Mouse (Mus musculus): ENCODE results near the gene Gm7694. TPM values are rescaled to one million over a fixed set of nuclear protein-coding genes. Genes with fewer than 3 reads are reported as not detected.

Gm7694 gene
- polyA plus RNA-seq, 1 experiment from 2014 or later = 4.3 TPM

DNA sequence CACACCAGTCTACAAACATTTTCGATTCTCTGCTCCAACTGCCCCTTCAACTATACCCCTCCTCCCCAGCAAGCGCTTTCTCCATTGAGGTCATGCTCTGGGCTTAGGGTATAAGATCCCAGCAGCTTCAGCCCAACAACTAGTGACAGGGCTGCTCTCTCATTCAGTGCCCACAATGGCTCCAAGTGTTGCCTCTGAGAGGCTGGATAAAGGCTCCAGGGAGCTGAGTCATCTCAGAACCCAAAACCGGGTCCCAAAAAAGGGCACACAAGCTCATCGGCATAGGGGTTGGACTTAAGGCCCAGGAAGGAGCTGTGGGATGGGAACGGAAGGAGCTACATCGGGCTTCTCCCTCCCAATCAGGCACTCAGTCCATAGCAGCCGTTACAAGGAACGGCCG lies 4.4 kb downstream of the Gm7694 start:
- ATAC-seq (replicated peaks; ENCODE audit: low FRiP score, low TSS enrichment, low read depth) (no peak), DNase-seq (ENCODE audit: low spot score) (no peak)
- H3K9ac ChIP-seq (ENCODE audit: low read length) = no peak overlapping the region
- H3K9me3 ChIP-seq (ENCODE audit: control insufficient read depth, low read length) = no peaks in the 10 kb centered on the region
- 92% methylated on average over 9 of the region's 9 CpGs for WGBS
- no peak overlapping the region for H3K27ac ChIP-seq (ENCODE audit: low read depth)
- H3K4me2 ChIP-seq (ENCODE audit: low read length) = no peak overlapping the region
- H3K4me1 ChIP-seq (replicated peaks; ENCODE audit: control insufficient read depth, insufficient read depth, low read length) = no peaks in the 10 kb centered on the region
- H3K4me3 ChIP-seq (ENCODE audit: low read depth, low read length) = no peak overlapping the region
- H3K27me3 ChIP-seq (replicated peaks; ENCODE audit: control insufficient read depth, insufficient read depth, low read length) = no peaks in the 10 kb centered on the region
- H3K36me3 ChIP-seq (ENCODE audit: control insufficient read depth, insufficient read depth, low read length) = no peaks in the 10 kb centered on the region

DNA sequence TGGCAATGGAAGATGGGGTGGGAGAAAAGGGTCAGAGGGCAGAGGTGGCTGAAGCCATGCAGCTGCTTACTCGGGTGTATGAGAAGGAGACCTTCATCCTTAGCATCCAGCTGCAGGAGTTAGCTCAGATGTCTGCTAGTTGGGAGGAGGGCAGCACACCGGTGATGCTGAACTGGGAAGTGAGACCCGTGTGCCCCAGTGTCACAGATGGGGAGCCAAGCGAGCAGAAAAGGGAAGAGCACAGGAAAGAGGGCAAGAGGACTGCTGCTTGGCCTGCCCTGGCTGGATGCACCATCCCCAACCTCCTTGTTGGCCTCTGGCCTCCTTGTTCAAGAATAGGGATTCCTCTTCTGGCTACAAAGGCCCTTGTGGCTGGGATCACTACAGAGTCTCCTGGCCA lies 6.6 kb downstream of the Gm7694 start:
- DNase-seq (ENCODE audit: low spot score) (no peak), ATAC-seq (replicated peaks; ENCODE audit: low FRiP score, low TSS enrichment, low read depth) (no peak)
- Histone ChIP-seq H3K4me2 (ENCODE audit: low read length) (no peak overlapping the region), H3K27me3 (replicated peaks; ENCODE audit: control insufficient read depth, insufficient read depth, low read length) (no peaks in the 10 kb centered on the region), H3K9me3 (ENCODE audit: control insufficient read depth, low read length) (no peaks in the 10 kb centered on the region), H3K36me3 (ENCODE audit: control insufficient read depth, insufficient read depth, low read length) (no peaks in the 10 kb centered on the region), H3K9ac (ENCODE audit: low read length) (no peak overlapping the region), H3K4me1 (replicated peaks; ENCODE audit: control insufficient read depth, insufficient read depth, low read length) (no peaks in the 10 kb centered on the region), H3K4me3 (ENCODE audit: low read depth, low read length) (no peak overlapping the region), H3K27ac (ENCODE audit: low read depth) (no peak overlapping the region)
- 73% methylated on average over 4 of the region's 4 CpGs for WGBS

DNA sequence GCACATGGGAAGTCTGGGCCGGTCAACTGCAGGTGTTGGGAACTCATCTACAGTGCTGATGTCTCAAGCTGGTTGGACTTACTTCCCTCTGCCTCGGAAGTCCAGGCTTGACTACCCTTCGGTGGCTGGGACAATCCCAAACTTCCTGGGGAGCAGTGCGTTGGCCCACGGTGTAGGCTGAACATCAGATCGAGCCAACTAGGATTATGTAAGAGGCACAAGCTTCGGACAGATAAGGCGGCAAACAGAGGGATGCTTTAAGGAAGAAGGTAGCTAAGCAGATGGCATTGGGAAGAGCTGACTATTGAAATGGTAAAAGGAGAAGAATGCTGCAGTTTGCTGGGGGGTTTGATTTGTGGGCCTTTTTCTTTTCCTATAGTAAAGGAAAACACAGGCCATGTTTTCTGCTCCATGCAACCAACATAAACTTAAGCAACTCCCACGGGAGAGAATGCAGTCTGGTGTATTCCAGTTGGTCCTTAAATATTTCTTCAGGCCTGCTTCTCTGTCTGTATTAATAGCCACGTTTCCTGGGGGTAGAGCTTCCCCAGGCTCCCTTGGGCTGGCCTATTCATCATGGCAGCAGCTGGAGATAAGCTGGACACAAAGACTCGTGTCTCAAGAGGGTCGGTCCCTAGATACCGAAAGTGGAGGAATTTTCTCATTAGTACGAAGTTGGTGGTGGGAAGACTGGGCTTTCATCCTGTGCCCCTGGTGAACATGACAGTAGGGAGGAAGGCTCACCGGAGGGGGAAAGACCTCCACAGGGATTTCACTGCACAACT lies 11.2 kb downstream of the Gm7694 start:
- Histone ChIP-seq H3K4me2 (ENCODE audit: low read length) (no peak overlapping the region), H3K9ac (ENCODE audit: low read length) (no peak overlapping the region), H3K27ac (ENCODE audit: low read depth) (no peak overlapping the region), H3K9me3 (ENCODE audit: control insufficient read depth, low read length) (no peaks in the 10 kb centered on the region), H3K36me3 (ENCODE audit: control insufficient read depth, insufficient read depth, low read length) (no peaks in the 10 kb centered on the region), H3K27me3 (replicated peaks; ENCODE audit: control insufficient read depth, insufficient read depth, low read length) (no peaks in the 10 kb centered on the region), H3K4me3 (ENCODE audit: low read depth, low read length) (no peak overlapping the region), H3K4me1 (replicated peaks; ENCODE audit: control insufficient read depth, insufficient read depth, low read length) (no peaks in the 10 kb centered on the region)
- ATAC-seq (replicated peaks; ENCODE audit: low FRiP score, low TSS enrichment, low read depth) = no peak
- WGBS = 65% methylated on average over 15 of the region's 15 CpGs
- no peak for DNase-seq (ENCODE audit: low spot score)

DNA sequence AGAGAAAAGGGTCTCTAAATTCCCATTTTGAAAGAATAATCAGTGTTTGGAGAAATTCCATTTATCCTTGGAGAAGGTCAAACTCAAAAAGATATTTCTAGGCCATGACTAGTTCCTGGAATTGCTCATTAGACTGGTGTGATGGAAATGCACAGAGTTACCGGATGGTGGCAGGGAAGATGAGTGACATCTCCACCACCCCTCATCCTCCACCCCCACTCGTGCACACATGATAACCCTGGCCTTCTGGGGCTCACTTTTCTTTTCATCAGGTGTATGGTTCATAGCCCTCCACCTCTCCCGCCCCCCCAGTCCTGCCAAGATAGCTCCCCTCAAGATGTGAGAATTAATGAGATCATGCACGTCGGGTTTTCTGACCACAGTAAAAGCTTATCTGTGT lies 12.9 kb downstream of the Gm7694 start:
- no peaks in the 10 kb centered on the region for H3K27me3 ChIP-seq (replicated peaks; ENCODE audit: control insufficient read depth, insufficient read depth, low read length)
- H3K9me3 ChIP-seq (ENCODE audit: control insufficient read depth, low read length) = no peaks in the 10 kb centered on the region
- no peaks in the 10 kb centered on the region for H3K4me1 ChIP-seq (replicated peaks; ENCODE audit: control insufficient read depth, insufficient read depth, low read length)
- H3K36me3 ChIP-seq (ENCODE audit: control insufficient read depth, insufficient read depth, low read length) = no peaks in the 10 kb centered on the region
- DNase-seq (ENCODE audit: low spot score) (no peak), ATAC-seq (replicated peaks; ENCODE audit: low FRiP score, low TSS enrichment, low read depth) (no peak)
- no peak overlapping the region for H3K27ac ChIP-seq (ENCODE audit: low read depth)
- WGBS = 74% methylated on average over 5 of the region's 5 CpGs
- H3K9ac ChIP-seq (ENCODE audit: low read length) = no peak overlapping the region
- no peak overlapping the region for H3K4me2 ChIP-seq (ENCODE audit: low read length)
- H3K4me3 ChIP-seq (ENCODE audit: low read depth, low read length) = no peak overlapping the region

DNA sequence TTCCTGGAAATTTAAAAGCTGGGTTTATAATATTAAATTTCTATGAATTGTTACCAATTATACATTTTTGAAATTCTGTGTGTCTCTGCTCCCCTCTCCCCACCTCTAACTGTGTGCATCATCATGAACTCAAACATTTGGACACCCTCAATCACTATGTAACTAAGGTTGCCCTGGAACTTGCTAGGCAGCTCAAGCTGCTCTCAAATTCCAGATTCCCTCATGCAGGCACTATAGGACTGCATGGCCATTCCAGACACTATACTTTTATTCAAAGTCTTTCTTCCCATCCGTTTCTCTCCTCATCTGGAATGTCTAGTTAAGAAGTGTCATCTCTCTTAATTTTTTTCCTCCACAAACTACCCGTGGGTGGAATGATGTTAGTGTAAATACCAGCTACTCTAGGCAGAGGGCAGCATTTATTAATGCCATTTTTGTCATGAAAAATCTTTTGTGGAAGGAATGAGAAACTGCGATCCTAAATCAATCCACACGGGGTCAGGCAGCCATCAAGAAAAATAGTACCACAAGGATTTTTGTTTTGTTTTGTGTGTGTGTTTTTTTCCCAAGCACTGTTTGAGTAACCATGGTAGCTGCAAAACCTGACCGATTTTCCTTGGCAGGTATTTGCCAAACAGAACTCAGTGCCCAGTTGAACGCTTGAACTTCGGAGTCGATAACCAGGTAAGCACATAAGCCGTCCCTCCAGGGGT lies 13.7 kb downstream of the Gm7694 start:
- Histone ChIP-seq H3K9me3 (ENCODE audit: control insufficient read depth, low read length) (no peaks in the 10 kb centered on the region), H3K9ac (ENCODE audit: low read length) (no peak overlapping the region), H3K4me1 (replicated peaks; ENCODE audit: control insufficient read depth, insufficient read depth, low read length) (no peaks in the 10 kb centered on the region), H3K27me3 (replicated peaks; ENCODE audit: control insufficient read depth, insufficient read depth, low read length) (no peaks in the 10 kb centered on the region), H3K4me2 (ENCODE audit: low read length) (no peak overlapping the region; the same call in 1 of the 2 replicates), H3K27ac (ENCODE audit: low read depth) (no peak overlapping the region), H3K36me3 (ENCODE audit: control insufficient read depth, insufficient read depth, low read length) (no peaks in the 10 kb centered on the region), H3K4me3 (ENCODE audit: low read depth, low read length) (no peak overlapping the region)
- 38% methylated on average over 9 of the region's 9 CpGs for WGBS
- no peak for ATAC-seq (replicated peaks; ENCODE audit: low FRiP score, low TSS enrichment, low read depth)
- peak; percentile 62 for DNase-seq (ENCODE audit: low spot score)

DNA sequence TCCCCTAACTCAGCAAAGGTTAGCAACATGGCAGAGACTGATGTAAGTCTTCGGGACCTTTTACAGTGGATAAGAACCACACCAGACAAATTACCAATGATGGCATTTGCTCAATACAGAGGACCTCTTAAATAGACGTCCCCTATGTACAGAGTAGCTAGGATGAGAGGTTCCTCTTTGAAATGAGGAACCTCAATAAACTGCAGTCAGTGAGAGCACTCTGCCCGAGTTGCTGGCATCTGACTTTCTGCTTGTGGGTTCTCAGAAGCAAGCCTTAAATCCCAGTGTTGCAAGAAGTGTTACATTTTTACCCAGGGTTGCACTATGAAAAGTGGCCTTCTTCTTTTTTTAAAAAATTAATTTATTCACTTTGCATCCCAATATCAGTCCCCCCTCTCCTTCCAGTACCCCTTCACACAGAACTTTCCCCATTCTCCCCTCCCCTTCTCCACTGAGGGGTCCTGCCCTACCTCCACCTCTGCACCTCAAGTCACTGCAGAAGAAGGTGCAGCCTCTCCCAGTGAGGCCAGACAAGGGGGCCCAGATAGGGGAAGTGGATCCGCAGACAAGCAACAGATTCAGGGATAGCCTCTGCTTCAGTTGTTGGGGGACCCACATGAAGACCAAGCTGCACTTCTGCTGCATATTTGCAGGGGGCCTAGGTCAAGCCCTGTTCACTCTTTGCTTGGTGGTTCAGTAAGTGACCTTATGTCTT lies 23.6 kb downstream of the Gm7694 start:
- Histone ChIP-seq H3K9me3 (ENCODE audit: control insufficient read depth, low read length) (no peaks in the 10 kb centered on the region), H3K9ac (ENCODE audit: low read length) (no peak overlapping the region), H3K36me3 (ENCODE audit: control insufficient read depth, insufficient read depth, low read length) (no peaks in the 10 kb centered on the region), H3K4me1 (replicated peaks; ENCODE audit: control insufficient read depth, insufficient read depth, low read length) (no peaks in the 10 kb centered on the region), H3K4me3 (ENCODE audit: low read depth, low read length) (no peak overlapping the region), H3K27ac (ENCODE audit: low read depth) (no peak overlapping the region), H3K27me3 (replicated peaks; ENCODE audit: control insufficient read depth, insufficient read depth, low read length) (no peaks in the 10 kb centered on the region), H3K4me2 (ENCODE audit: low read length) (no peak overlapping the region)
- ATAC-seq (replicated peaks; ENCODE audit: low FRiP score, low TSS enrichment, low read depth) = no peak
- WGBS = 70% methylated on average over 4 of the region's 4 CpGs
- DNase-seq (ENCODE audit: low spot score) = no peak

DNA sequence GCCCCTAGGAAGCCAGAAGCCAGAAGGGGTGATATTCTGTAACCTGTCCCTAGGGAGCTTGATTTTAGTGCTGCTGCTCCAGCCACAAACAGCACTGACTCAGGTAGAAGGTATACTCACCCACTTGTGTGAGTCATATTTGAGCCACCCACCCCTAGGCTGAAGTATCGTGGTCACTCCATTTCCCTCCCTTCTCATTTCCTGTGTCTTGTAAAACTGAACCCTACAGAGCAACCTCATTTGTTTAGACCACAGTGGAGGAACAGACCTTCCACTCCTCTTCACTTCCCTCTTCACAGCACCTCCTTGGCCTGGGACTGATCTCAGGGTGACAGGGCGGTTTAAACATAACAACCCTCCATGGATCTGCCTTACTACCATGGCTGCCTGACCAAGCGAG lies 29.1 kb downstream of the Gm7694 start, which contains the start of gene Sh2d1b1:
Gene Sh2d1b1, plus strand, starts transcription at position 305 of the 400 bp plus-strand sequence.
- Histone ChIP-seq H3K9me3 (ENCODE audit: control insufficient read depth, low read length) (no peaks in the 10 kb centered on the region), H3K36me3 (ENCODE audit: control insufficient read depth, insufficient read depth, low read length) (no peaks in the 10 kb centered on the region), H3K27ac (ENCODE audit: low read depth) (no peak within 1 kb of the TSS), H3K4me2 (ENCODE audit: low read length) (no peak within 1 kb of the TSS), H3K9ac (ENCODE audit: low read length) (no peak within 1 kb of the TSS), H3K4me1 (replicated peaks; ENCODE audit: control insufficient read depth, insufficient read depth, low read length) (no peaks in the 10 kb centered on the region), H3K27me3 (replicated peaks; ENCODE audit: control insufficient read depth, insufficient read depth, low read length) (no peaks in the 10 kb centered on the region), H3K4me3 (ENCODE audit: low read depth, low read length) (no peak within 1 kb of the TSS)
- DNase-seq (ENCODE audit: low spot score) (no peak), ATAC-seq (replicated peaks; ENCODE audit: low FRiP score, low TSS enrichment, low read depth) (no peak)
- 71% methylated on average over 2 of the region's 3 CpGs for WGBS

DNA sequence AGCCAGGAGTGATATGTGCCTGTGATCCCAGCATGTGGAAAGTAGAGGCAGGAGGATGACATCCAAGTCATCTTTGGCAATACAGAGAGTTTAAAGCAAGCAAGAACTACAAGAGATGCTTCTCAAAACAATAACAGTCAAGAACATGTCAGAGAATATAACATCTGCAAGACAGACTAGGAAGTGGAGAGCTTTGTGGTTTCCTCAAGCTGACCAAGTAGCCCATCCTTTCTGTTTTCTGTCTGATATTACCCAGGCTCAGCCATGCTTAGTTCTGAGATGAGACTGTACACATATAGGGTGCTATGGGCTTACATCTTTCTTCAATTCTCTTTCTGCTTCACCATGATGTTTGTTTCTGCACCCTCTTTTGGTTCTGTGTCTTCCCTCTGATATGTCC lies 32.9 kb downstream of the Gm7694 start:
- no peak overlapping the region for H3K4me3 ChIP-seq (ENCODE audit: low read depth, low read length)
- no peak overlapping the region for H3K27ac ChIP-seq (ENCODE audit: low read depth)
- no peaks in the 10 kb centered on the region for H3K9me3 ChIP-seq (ENCODE audit: control insufficient read depth, low read length)
- no peak overlapping the region for H3K9ac ChIP-seq (ENCODE audit: low read length)
- no peak for ATAC-seq (replicated peaks; ENCODE audit: low FRiP score, low TSS enrichment, low read depth)
- no peak for DNase-seq (ENCODE audit: low spot score)
- H3K4me1 ChIP-seq (replicated peaks; ENCODE audit: control insufficient read depth, insufficient read depth, low read length) = no peaks in the 10 kb centered on the region
- no peak overlapping the region for H3K4me2 ChIP-seq (ENCODE audit: low read length)
- H3K27me3 ChIP-seq (replicated peaks; ENCODE audit: control insufficient read depth, insufficient read depth, low read length) = no peaks in the 10 kb centered on the region
- no peaks in the 10 kb centered on the region for H3K36me3 ChIP-seq (ENCODE audit: control insufficient read depth, insufficient read depth, low read length)
